Mouse (Mus musculus) cerebellum, postnatal 10 days (tissue): ENCODE results near the gene Poldip3.

Experiments
- DNase-seq, 2 experiments: peaks; one replicate each; pipeline ENCODE4 v3.0.0; 2021; ENCODE audit warnings: mixed read lengths in 2 of 2

The Poldip3 gene

DNA sequence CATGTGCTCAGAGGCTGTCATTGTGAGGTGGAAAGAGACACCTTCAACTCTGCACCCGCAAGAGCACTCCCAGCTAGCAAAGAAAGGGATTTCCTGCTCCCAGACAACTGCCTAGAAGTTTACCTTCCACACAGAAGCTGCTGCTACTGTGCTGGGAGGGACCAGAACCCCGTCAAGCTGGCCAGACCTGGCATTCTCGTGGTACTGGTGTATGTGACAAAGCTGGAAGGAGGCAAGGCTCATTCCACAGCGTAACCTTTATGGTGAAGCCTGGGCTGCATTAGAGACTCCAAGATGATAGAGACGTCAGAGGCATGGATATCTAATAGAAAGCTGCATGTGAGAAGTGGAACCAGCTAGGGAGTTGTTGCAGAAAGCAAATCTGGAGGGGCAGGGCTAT is 24.6 kb downstream of the Poldip3 start:
- no peak for DNase-seq

DNA sequence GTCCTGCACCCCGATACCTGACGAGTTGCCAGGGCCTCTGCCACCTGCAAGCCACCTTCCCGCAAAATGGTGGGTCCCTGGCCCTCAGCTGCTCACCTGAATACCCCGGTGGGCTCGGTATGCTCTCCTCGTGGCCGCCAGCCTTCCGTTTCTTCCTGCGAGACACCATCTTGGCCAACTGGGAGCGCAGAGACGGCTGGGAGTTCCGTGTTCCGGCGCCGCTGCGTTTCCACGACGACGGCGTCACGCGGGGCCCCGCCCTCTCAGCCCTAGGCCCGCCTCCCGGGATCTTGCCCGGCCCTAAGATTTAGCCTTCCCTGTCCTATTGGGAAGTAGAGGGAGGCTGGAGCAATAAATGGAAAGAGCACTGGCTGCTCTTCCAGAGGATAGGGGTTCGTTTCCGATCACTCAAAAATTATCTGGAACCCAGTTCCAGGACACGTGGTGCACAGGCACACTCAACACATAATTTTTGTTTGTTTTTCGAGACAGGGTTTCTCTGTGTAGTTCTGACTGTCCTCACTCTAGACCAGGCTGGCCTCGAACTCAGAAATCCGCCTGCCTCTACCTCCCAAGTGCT is 26.5 kb downstream of the Poldip3 start, which contains the start of gene Rrp7a:
Gene Rrp7a, minus strand, starts transcription at position 236 of the 580 bp plus-strand sequence.
- peak; percentile 94 to 96 for DNase-seq

DNA sequence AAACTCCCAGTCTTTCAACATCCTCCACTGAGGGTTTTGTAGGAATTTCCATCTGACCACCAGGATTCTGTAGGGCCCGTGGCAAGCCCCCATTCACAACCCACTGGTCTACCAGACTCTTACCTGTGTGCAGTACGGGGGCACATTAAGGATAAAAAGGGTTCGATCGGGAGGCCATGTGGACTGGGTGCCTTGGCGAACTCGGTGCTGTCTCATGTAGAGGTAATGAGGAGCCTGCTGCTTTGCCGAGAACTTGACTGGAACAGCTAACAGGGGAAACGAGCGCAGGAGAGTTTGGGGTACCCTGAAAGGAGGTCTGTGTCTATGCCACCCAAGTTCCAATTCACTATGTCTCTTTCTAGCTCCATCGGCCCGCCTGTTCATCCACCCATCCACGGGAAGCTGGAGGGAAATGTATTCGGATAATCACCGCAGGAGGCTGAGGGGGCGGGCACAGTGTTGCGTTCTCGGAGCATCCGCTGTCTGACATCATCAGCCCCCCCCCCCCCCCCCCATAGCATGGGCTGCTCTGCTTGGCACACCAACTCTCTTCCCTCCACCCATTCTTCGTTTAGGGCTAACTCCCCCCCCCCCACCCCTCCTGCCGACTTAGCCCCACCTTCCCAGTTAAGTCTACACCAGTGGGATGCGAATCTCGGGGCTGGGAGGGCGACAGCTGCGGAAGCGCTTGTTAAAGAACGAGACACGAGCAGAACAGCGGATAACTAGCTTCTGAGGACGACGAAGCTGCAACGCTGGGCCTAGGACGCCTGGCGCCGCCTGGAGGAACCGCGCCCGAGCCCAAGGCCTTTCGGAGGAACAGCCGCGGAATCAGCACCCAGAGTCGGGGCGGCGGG is 27.2 kb downstream of the Poldip3 start:
- peak; percentile 70 to 77 for DNase-seq

DNA sequence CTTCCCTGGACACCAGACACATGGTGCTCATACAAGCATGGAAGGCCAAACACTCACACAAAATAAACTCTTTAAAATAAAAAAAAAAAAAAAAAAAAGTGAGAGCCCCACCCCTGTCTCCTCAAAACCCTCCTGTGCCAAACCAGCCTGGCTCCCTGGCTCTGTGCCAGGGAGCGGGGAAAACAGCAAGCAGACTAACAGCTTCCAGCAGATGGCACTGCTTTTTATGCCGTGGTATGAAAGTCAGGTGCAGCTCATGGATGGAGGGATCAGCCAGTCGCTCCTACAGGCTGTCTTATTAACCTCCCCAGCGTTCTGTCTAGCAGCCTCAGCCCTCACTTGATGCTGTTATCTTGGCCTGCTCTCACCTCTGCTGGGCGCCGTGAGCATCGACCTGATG is 30.8 kb downstream of the Poldip3 start:
- peak; percentile 86 for DNase-seq

DNA sequence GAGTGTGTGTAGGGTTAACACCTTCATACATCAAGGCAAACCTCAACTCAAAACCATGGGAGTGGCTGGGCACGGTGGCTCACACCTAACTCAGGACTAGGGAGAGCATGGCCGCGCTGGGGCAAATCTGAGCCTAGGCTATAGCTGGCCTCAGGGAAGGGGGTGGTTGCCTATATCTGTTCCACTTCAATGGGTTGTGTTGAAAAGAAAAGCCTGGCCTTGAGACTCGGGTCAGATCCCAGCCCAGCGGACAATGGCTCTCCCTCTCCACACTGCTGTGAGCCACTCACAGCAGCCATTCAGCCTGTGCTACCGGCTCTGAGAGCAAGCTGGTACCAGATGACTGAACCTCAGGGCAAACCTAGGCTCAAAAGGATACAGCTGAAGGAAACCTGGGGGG is 34.1 kb downstream of the Poldip3 start:
- no peak for DNase-seq

DNA sequence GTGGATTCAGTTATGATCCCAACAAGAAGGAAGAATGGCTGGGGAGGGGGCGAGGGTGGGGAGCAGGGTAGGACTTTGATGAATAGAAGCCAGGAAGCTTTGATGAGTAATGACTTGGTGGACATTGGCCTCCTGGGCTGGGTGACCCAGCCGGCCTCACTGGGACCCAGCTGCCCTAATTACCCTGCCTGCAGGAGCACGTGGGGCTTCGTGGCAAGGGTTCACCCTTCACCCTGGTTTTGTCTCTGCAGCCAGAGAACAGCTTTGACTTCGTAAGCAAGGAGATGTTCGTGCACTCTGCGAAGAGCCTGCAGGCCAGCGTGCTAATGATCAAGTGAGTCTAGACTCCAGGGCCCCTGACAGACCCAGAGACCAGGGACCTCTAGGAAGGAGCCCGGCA is 35.1 kb downstream of the Poldip3 start:
- no peak for DNase-seq

DNA sequence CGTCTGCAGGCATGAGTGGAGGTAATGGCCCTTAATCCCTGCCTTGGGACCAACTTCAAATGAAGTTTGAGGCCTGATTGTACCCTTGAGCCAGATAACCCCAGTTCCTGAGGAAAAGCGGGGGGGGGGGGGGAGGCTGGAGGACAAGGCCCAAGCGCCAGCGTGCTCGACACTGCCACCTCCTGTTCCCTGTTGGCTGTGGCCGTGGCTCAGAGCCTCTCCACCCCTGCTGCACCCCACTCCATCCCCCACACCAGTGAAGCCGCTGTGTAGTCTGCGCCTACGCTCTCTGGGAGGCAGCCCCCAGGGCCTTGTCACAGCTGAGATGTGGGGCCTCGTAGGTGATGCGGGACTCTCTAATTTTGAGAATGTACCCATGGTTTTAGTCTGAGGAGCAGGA is 36.3 kb downstream of the Poldip3 start:
- peak; percentile 87 to 89 for DNase-seq

DNA sequence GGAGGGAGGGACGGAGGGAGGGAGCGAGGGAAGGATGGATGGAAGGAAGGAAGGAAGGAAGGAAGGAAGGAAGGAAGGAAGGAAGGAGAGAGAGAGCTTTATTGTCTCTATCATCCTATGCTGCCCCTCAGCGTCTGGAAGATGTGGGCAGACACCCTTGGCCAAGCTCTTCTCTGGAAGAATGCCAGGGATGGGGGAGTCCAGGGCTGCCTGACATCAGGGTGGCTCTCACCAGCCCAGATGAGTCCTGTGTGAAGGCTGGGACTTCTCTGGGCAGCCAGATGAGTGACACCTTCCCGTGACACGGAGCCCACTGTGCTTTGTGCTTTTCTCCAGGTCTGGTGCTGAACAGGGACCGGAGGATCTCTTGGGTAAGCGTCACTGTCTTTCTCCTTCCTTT is 37.3 kb downstream of the Poldip3 start:
- DNase-seq = peak in 1 of 2 experiments; percentile 39

DNA sequence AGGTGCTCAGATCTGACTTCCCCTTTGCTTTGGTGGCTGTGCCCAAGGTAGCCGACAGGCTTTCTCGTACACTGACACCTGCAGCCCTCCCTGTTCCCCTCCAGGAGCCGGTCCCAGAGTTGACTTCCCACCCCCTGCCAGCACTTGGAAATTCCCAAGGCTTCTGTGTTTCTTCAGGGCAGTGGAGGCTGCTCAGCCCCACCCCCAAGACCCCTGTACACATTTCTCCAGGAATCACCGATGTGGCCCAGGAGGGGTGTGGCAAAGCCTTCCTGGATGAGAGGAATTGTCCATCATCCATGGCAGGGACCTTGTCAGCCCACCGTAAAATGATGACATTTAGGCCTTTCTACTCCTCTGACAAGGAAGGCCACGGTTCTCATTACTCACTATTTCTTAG is 37.9 kb downstream of the Poldip3 start:
- DNase-seq = no peak

DNA sequence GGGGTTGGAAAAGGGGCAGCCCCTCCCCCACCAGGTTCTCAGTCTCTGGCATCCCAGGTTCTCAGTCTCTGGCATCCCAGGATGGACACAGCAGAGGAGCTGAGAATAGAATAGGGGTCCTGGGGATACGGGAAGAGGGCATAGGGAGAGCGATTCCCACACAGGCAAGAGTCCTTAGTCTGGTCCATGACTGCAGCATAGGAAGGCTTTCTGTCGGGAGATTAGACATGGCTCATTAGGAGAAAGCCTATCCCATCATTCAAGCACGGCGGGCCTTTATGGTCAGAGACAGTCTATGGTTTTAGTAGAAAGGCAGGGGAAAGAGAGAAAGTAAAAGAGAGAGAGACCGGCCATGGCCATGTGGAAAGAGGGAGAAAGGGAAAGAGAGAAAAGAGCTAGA is 41.4 kb downstream of the Poldip3 start:
- no peak for DNase-seq

DNA sequence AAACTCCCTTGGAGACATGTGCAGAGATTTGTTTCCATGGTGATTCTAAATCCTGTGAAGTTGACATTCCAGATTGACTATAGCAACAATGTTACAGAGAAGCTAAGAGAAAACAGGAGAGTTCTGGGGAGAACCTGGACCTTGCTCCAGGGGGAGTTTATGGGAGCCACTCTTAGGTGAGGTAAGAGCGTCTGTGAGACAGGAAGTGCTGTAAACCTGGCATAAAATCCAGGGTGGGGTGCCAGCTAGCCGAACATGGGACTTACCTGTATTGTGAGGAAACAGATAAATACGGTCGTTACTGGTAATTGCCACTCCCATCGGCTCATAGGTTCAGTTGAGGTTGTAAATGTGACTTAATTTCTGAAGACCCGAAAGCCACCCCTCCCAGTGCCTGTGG is 42.8 kb downstream of the Poldip3 start:
- no peak for DNase-seq

DNA sequence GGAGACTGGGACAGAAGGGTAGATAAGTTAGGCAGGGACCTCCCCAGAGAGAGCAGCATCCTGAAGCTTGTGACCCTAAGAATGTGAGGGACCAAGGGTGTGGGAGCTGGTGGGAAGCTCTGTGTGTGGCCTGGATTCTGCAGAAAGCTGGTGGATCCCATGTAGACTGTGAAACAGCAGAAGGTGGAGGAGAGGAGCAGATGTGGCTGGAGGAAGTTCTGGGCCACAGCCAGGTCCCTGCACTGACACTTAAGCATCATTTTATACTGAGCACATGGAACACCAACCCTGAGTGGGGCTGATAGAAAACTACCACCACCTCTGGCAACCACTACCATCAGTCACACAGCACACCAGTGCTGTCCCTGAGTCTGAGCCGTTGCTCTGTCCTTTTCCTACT is 46.1 kb downstream of the Poldip3 start:
- peak in 1 of 2 experiments; percentile 44 for DNase-seq

DNA sequence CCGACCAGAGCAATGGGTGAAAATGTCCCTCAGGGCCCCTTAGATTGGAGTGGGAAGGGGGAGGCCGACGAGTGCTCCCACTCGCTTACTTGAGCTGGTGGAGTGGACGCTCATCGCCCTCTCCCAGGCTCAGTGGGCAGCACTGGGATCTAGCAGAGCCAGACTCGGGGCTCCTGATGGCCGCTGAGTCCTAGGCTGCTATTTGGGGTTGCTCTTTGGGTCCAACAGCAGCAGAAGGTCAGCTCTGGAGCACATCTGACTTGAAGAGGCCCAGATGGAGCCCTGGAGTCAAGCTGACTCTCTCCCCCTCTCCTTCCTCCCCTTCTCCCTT is 48.9 kb downstream of the Poldip3 start:
- DNase-seq = no peak

DNA sequence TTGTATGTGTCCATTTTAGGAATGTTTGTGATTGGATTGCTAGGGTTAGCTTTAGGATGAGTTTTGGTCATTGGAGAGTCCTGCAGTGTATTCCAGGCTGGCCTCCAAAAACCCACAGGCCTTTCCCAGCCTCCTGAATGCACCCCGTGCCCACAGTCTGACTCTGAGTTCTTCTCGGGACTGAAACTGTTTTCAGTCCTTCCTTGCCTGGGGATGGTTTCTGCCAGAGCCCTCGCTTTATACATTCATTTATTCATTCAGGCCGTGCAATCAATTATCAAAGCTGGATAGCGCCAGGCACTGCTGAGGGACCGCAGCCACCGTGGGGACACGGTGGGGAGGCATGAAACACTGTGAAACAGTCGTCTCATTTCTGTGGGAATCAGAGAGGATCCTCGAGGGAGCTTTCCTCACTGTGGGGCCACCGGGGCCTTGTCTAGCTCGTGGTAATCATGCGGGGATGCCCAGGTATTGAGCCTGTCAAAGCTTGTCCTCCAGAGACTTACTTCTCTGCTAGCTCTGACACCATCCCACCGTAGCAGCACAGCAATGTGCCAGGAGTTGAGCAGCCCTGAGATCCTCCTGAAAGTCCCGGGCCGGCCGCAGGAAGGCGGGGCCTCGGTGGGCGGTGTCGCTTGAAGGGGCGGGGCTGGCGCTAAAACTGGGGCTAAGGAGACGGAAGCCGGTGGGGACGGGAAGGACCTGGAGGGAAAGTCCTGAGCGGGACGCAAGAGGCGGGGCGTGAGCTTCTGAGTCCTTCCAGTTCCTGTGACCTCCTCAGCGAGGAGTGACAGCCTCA is 49.5 kb downstream of the Poldip3 start:
- peak; percentile 67 to 75 for DNase-seq

DNA sequence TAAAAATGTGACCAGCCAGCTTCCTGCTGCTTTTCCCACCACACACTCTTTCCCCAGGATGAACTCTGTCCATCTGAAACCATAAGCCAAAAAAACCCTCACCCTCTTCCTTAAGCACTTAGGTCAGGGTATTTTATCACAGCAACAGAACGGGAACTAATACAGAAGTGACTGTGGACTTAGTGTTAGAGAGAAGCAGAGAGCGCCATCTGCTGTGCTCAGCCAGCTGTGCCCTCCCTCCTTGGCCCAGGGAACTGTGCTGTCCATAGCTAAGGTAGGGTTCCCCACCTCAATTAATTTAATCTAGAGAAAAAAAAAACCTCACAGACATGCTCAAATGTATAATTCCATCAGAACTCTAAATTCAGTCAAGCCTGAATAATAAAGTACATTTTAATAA is 53.2 kb downstream of the Poldip3 start:
- DNase-seq = no peak

DNA sequence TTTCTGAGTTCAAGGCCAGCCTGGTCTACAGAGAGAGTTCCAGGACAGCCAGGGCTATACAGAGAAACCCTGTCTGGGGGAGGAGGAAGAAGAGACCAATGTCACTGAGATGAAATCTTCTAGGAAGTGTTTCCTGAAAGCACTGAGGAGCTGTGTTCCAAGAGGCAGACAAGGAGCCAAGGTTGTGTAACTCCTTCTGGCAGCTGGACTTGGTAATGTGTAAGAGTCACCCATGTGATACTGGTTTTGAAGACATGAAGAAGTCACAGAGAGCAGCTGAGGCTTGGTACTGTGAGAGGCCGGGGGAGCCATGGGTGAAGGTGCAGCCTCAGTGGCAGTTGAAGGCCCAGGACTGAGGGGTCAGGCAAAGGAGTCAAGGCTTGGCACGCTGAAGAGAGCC is 55.5 kb downstream of the Poldip3 start:
- no peak for DNase-seq

DNA sequence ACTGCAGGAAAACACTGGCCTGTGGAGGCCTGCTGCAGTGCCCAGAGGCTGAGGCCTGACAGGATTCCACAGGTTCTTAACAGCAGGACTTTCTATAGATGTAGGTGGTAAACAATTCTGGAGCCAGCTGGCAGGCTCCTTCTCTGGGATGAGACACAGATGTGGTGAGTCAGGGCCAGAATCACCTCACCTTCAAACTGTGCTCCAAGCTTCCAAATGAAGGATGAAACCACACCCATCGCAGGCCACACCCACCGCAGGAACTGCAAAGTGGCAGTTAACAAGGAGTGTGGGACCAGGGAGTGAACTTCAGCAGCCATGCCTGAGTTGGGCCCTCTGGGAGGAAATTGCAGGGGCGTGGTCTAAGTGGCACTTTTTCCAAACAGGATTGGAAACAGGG is 58.3 kb downstream of the Poldip3 start:
- DNase-seq = no peak

DNA sequence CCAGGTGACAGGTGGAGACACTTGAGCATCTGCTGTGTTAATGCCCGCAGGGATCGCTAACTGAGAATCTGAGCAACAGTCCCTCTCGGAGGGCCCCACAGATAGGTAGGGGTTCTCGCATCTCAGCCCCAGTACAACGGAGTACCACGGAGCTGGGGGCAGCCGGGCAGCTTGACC is 59.9 kb downstream of the Poldip3 start, which contains the start of gene Serhl:
Gene Serhl, plus strand, starts transcription at position 78 of the 177 bp plus-strand sequence.
- DNase-seq = no peak

DNA sequence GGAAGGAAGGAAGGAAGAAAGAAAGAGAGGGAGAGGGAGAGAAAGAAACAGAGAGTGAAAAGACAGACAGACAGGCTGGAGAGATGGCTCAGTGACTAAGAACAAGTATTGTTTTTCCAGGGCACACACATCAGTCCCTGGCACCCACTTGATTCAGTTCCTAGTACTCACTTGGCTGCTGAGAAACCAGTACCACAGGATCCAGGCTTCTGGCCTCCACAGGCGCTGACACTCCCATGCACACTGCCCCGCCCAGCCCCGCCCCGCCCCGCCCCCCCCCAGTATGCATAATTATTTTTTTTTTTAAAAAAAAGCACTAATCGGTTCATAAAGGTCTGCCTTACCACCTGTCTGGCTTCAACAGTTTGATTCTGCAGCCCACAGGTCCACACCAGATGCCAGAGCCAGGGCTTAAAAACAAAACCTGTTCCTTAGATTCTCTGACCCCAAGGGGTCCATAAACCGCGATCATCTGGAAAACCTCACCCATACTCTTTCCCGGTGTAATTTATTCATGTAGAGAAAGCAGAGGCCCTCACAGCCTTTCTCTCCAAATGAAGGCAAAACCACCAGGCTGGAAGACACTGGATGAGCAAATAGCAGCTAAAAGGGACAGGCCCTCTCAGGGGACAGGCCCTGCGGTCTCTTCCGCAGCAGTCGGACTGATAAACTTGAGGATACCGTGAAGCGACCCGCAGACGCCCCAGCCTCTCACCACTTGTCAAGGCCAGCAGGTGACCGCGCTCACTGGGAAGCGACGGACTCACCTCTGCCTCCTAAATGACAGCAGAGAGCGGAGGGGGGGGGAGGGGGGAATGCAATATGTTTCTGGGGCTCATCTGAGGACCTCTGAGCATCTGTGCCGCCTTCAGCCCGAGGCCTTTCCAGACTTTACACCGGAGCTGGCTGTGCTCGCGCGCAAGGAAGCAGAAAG is 60.4 kb downstream of the Poldip3 start:
- peak; percentile 38 to 48 for DNase-seq

DNA sequence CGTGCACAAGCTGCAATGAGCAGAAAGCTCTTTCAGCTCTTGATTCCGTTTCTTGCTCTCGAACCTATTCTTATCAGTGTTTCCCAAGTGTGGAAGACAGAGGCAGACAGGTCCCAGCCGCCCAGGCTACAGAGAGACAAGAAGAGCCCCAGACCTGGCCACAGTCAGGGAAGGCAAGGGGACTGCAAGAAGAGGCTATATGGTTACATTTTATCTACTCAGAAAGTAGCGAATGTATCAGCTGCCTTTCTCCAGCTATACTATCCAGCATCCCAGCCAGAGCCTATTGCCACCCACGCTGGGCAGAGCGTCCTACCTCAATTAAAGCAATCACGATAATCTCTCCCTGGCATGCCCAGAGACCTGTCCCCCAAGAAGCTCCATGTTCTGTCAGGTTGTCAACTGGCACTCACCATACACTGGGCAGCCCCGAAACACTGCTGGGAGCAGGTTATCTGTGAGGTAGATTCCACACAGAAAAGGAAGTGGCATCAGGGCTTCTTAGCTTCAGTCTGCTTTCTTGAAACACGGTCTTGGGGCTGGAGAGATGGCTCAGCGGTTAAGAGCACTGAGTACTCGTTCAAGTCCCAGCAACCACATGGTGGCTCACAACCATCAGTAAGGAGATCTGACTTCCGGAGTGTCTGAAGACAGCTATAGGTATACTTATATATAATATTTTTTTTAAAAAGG is 62.4 kb downstream of the Poldip3 start:
- DNase-seq = no peak

DNA sequence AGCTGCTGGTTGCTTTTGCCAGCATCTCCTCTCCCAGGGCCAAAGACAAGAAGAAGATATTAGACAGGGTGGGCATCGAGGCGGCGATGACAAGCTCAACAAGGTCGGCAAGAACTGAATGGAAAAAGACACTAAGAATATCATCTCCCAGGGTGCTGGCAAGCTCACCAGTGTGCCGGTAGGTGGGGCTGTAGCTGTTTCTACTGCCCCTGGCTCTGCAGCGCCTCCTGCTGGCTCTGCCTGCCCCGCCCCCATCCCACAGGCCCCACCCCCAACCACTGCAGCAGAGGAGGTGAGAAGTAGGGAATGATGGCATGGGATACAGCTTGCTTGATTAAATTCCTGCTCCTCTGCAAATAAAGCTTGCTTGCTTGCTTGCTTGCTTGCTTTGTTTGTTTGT is 63.3 kb downstream of the Poldip3 start:
- DNase-seq = peak; percentile 64 to 67

DNA sequence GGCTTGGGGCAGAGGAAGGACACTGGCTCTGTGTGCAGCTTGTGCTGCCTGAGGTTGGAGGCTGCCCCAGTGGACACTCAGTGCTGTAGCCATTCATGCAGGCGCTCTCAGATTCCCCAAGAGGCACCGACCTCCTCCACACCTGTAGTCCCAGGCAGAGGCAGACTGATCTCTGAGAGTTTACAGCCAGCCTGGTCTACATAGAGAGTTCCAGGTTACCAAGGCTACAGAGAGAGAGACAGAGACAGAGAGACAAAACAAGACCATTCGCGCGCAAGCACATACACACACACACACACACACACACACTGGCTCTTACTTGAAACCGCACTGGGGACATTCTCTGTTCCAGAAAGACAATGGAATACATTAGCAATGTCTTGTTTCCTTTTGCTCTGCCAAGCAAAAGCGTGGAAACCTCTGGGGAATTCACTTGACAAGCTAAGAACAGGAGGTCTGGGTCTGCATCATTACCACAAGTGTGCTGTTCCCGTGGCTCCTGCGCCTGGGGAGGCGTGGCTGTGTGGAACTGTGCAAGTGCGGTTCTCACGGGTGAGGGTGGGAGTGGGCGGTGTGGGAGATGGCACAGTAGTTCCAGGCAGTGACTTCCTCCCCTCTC is 65.1 kb downstream of the Poldip3 start:
- no peak for DNase-seq
